Mouse (Mus musculus) embryonic facial prominence, embryonic 15.5 days (tissue): ENCODE data around the gene Arsg. TPM values are rescaled to one million over a fixed set of nuclear protein-coding genes. Genes with fewer than 3 reads are reported as not detected.

ENCODE experiments used
- ATAC-seq: fragments of 200-750 bp; cut with Nextera tagmentation; 2 replicates; pipeline ENCODE4 v1.8.0; 2017; ENCODE audit warnings: low read depth, moderate TSS enrichment; ENCODE audit not compliant: insufficient number of reproducible peaks, low FRiP score, low TSS enrichment
- H3K27ac ChIP-seq: fragments of 300-500 bp; sonication (generic); replicated peaks from 2 replicates; pipeline ENCODE4 v1.5.1; 2015; ENCODE audit warnings: mild to moderate bottlenecking, inconsistent platforms
- H3K27me3 ChIP-seq: fragments of 300-500 bp; sonication (generic); 2 replicates; pipeline ENCODE4 v1.6.1; 2015; ENCODE audit warnings: inconsistent platforms
- H3K36me3 ChIP-seq: fragments of 300-500 bp; sonication (generic); 2 replicates; pipeline ENCODE4 v1.6.1; 2015; ENCODE audit warnings: mild to moderate bottlenecking, inconsistent platforms
- H3K4me1 ChIP-seq: fragments of 300-500 bp; sonication (generic); 2 replicates; pipeline ENCODE4 v1.6.1; 2015; ENCODE audit warnings: inconsistent platforms
- H3K4me2 ChIP-seq: fragments of 300-500 bp; sonication (generic); replicated peaks from 2 replicates; pipeline ENCODE4 v1.6.1; 2015; ENCODE audit warnings: mild to moderate bottlenecking, inconsistent platforms
- H3K4me3 ChIP-seq: fragments of 300-500 bp; sonication (generic); replicated peaks from 2 replicates; pipeline ENCODE4 v1.5.1; 2015; ENCODE audit warnings: mild to moderate bottlenecking, inconsistent platforms
- H3K9ac ChIP-seq: fragments of 300-500 bp; sonication (generic); 2 replicates; pipeline ENCODE4 v1.6.1; 2015; ENCODE audit warnings: inconsistent platforms
- H3K9me3 ChIP-seq: fragments of 300-500 bp; sonication (generic); replicated peaks from 2 replicates; pipeline ENCODE4 v1.6.1; 2016; ENCODE audit warnings: inconsistent platforms
- WGBS: fragments of 180-500 bp; shearing (Covaris S2); methylation state at CpG from one replicate; pipeline ENCODE4 v1.1.7; 2015; 5-methylcytosine and 5-hydroxymethylcytosine counted together
- polyA plus RNA-seq: library from polyadenylated mRNA; unstranded; fragments of >200 nt; fragmentation: Nextera tagmentation; extraction: Ambion mirVana; gene quantifications from 2 replicates; pipeline ENCODE4 v1.2.1, GENCODE M21; 2015

Gene Arsg
- polyA plus RNA-seq, 1 experiment from 2014 or later = 4.3 TPM

DNA sequence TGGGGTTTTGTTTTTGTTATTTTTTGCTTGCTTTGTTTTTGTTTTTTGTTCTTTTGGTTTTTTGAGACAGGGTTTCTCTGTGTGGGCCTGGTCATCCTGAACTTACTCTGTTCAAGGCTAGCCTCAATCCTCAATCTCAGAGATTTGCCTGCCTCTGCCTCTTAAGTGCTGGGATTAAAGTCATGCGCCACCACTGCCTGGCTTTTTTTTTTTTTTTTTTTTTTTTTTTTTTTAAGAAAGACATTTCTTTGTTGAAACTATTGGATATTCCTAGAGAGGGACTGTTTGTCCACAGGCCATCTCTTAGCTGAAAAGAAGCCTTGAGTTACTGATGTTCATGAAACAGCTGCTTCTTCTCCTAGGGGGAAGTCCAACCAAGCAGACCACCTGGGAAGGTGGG, 74.5 kb downstream of the Arsg start:
- no peak for ATAC-seq
- no peak overlapping the region for H3K27ac ChIP-seq
- H3K9me3 ChIP-seq = no peaks in the 10 kb centered on the region
- no peak overlapping the region for H3K4me3 ChIP-seq
- no peak overlapping the region for H3K9ac ChIP-seq
- peaks cover 21% of the 10 kb centered on the region for H3K4me1 ChIP-seq
- H3K27me3 ChIP-seq = no peaks in the 10 kb centered on the region
- no peaks in the 10 kb centered on the region for H3K36me3 ChIP-seq
- no peak overlapping the region for H3K4me2 ChIP-seq
- 90% methylated on average over 1 of the region's 1 CpGs for WGBS

DNA sequence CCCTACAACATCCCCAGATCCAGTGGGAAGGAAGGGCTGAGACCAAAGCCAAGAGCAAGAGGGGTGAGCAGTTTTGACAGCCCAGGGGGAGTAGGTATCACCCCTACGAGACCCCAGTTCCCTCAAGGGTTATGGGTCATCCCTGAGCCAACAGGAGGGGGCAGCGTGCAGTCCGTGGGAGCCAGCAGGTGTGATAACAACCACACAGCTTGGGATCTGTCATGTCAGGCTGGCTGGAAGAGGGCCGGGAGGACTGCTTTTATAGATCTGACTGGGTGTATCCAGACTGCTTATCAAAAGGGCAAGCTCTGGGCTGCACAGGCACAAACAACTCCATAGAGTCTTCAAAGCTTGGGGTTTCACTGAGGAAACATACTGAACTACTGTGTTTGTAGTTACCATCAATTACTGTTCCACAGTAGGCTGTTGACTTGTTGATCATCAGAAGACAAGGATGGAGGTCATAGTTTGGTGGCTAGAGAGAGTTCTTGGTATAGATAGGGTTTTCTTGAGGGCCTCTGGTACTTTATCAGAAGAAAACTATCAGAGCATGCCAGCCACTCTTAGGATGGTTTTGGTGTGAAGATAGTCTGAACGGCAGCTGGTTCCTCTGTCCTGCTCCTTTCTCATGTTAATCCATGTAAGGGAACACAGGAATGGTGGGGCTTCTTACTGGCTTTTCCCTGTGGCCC, 76.6 kb downstream of the Arsg start:
- no peak overlapping the region for H3K4me3 ChIP-seq
- H3K27me3 ChIP-seq = no peaks in the 10 kb centered on the region
- ATAC-seq = no peak
- peaks cover 33% of the 10 kb centered on the region for H3K4me1 ChIP-seq
- 73% methylated on average over 5 of the region's 5 CpGs for WGBS
- H3K27ac ChIP-seq = no peak overlapping the region
- no peak overlapping the region for H3K4me2 ChIP-seq
- H3K36me3 ChIP-seq = no peaks in the 10 kb centered on the region
- H3K9me3 ChIP-seq = no peaks in the 10 kb centered on the region
- no peak overlapping the region for H3K9ac ChIP-seq

DNA sequence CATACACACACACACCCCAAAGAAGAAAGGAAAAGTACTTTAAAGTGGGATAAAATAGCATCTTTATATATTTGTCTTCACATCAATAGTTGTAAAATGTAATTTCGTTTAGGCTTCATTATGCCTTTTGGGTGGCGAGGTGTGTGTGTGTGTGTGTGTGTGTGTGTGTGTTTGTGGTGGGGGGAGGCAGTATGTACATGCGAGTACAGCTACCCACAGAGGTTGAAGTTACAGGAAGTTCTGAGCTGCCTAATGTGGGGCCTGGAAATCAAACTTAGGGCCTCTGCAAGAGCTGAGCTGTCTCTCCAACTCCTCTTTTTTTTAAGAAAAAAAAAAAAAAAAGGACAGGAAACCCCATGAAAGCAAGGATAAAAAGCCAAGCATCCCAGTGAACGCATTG, 80.7 kb downstream of the Arsg start:
- no peaks in the 10 kb centered on the region for H3K36me3 ChIP-seq

DNA sequence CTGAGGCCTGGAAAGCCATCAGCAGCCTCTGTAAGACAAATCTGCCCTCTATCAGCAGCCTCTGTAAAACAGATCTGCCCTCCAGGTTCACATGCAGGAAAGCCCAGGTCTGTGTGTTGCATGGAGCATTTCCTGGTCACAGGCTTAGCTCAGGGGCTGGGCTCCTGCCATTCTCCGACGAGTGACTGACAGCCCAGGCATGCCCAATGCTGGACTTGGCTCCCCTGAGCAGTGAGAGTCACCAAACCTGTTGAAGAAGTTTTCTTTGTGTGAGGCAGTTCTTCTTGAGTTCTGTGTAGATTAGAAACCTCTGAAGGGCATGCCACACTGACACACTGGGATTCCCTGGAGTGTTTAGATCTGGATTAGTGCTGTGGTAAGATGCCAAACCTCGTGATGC, 81.3 kb downstream of the Arsg start:
- ATAC-seq = peak; percentile 62; the same call in 1 of the 2 replicates
- Histone ChIP-seq H3K9me3 (no peaks in the 10 kb centered on the region), H3K36me3 (no peaks in the 10 kb centered on the region), H3K4me2 (no peak overlapping the region), H3K9ac (no peak overlapping the region), H3K4me1 (peaks cover 19% of the 10 kb centered on the region), H3K27ac (peak overlapping the region; percentile 73), H3K4me3 (no peak overlapping the region), H3K27me3 (no peaks in the 10 kb centered on the region)
- WGBS = 35% methylated on average over 3 of the region's 3 CpGs

More for the DNA sequence above, 80.7 kb downstream of the Arsg start:
- 59% methylated on average over 4 of the region's 4 CpGs for WGBS
- Histone ChIP-seq H3K4me3 (no peak overlapping the region), H3K27ac (peak overlapping the region; percentile 73), H3K9ac (no peak overlapping the region), H3K4me1 (peaks cover 19% of the 10 kb centered on the region), H3K4me2 (no peak overlapping the region), H3K27me3 (no peaks in the 10 kb centered on the region), H3K9me3 (no peaks in the 10 kb centered on the region)
- ATAC-seq = no peak

DNA sequence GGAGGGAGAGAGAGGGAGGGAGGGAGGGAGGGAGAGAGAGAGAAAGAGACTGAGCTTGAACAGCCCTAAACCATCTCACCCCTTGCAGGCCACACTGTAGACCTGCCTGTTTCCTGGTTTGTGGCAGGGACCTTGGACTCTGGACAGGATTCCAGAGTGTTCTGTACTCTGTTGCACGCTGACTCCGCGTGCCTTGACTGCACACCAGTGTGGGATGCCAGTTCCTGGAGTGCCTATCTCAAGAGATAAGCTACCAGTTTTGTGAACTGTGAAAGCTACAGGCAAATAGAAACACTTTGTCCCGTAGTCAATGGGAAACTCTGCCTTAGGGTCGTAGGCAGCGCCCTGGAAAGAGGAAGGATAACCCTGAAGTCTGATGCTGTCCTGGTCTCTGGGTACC, 83.0 kb downstream of the Arsg start:
- no peak overlapping the region for H3K9ac ChIP-seq
- H3K9me3 ChIP-seq = no peaks in the 10 kb centered on the region
- H3K4me2 ChIP-seq = no peak overlapping the region
- peaks cover 22% of the 10 kb centered on the region for H3K4me1 ChIP-seq
- H3K36me3 ChIP-seq = no peaks in the 10 kb centered on the region
- WGBS = 82% methylated on average over 6 of the region's 6 CpGs
- H3K27me3 ChIP-seq = no peaks in the 10 kb centered on the region
- no peak for ATAC-seq
- H3K4me3 ChIP-seq = no peak overlapping the region
- H3K27ac ChIP-seq = no peak overlapping the region

DNA sequence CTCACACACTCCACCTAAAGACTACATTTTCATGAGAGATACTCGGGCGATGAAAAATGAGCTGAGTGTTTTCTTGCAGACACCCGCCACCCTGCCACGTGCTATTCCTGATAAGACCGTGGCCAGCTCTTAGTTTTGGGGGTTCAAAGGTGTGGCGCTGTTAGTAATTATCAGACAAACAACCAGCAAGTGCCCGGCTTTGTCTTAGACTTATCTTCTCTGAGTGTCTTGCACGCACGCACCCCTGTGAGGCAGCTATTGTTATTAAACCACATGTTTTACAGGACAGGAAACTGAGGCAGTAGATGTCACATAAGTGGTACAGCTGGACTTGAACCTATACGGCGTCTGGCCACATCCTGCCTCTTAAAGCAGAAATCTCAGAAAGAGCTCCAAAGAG, 84.2 kb downstream of the Arsg start:
- Histone ChIP-seq H3K27me3 (no peaks in the 10 kb centered on the region), H3K4me2 (no peak overlapping the region), H3K36me3 (no peaks in the 10 kb centered on the region), H3K27ac (no peak overlapping the region), H3K9ac (no peak overlapping the region), H3K4me1 (peaks cover 21% of the 10 kb centered on the region), H3K9me3 (no peaks in the 10 kb centered on the region), H3K4me3 (no peak overlapping the region)
- WGBS = 82% methylated on average over 11 of the region's 11 CpGs
- no peak for ATAC-seq

DNA sequence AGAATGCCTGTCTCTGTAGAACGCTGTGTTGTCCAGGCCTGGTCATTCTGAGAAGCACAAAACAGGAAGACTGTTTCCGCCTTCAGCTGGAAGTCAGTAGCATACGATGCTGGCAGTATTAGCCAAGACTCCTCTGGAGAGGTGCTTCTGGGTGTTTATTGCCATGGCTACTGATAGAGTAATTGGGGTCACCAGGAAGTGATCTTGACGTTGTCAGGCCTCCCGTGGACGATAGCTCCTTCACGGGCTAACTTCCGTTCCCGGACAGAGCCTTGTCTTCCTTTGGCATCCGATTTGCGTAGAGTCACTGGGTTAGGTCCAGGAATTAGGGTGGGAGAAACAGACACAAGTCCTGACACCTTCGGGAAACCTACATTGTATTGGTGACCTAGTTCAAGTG, 86.1 kb downstream of the Arsg start:
- 84% methylated on average over 12 of the region's 12 CpGs for WGBS
- H3K27ac ChIP-seq = no peak overlapping the region
- H3K9ac ChIP-seq = no peak overlapping the region
- H3K4me1 ChIP-seq = peaks cover 12% of the 10 kb centered on the region
- H3K27me3 ChIP-seq = no peaks in the 10 kb centered on the region
- H3K36me3 ChIP-seq = no peaks in the 10 kb centered on the region
- no peak overlapping the region for H3K4me3 ChIP-seq
- no peak for ATAC-seq
- H3K4me2 ChIP-seq = no peak overlapping the region
- H3K9me3 ChIP-seq = no peaks in the 10 kb centered on the region

DNA sequence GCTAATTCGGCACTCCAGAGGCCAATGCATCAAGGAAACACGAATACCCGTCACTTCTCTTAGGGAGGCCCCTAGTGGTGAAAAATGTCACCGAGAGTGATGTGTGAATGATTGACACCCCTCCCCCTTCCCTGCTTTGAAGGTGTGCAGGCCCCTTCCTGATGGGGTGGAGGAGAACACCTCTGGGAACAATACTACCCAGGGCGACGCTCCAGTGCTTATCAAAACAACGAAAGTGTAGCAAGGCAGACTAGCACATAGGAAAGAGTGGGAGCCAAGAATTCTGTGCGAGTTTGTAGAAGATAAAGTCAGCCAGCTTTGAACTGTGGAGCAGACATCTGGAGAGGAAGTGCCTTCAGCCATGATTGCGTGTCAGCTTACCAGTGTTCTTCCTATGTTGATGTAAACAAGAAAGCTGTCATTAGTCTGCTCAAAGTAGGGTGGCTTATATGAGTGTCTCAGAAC, 87.7 kb downstream of the Arsg start:
- WGBS = 20% methylated on average over 9 of the region's 9 CpGs
- Histone ChIP-seq H3K27ac (no peak overlapping the region; the same call in 1 of the 2 replicates), H3K9ac (no peak overlapping the region), H3K36me3 (no peaks in the 10 kb centered on the region), H3K4me3 (no peak overlapping the region), H3K27me3 (no peaks in the 10 kb centered on the region), H3K9me3 (no peaks in the 10 kb centered on the region), H3K4me1 (peaks cover 3% of the 10 kb centered on the region; the same call in 1 of the 2 replicates), H3K4me2 (no peak overlapping the region)
- no peak for ATAC-seq

DNA sequence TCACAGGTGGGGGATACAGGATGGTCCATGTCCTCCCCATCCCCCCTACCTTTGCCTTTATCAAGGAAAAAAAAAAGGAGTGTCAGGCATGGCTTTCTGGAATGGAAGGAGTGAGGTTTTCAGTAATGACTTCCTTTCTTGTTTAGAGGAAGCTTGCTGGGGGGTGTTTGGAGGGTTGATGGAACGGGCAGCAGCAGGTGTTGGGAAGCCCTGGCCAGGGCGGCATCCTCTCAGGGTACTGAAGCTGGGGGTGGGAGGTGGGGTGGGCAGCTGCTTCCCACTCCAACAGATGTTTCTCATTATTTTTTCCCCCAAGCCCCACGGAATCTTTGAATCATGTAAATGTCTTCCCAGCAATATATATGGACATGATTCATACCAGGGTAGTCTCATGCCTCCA, 88.3 kb downstream of the Arsg start:
- H3K9ac ChIP-seq = no peak overlapping the region
- H3K27ac ChIP-seq = no peak overlapping the region; the same call in 1 of the 2 replicates
- H3K4me1 ChIP-seq = peaks cover 3% of the 10 kb centered on the region; the same call in 1 of the 2 replicates
- no peak for ATAC-seq
- no peaks in the 10 kb centered on the region for H3K36me3 ChIP-seq
- H3K27me3 ChIP-seq = no peaks in the 10 kb centered on the region
- no peak overlapping the region for H3K4me3 ChIP-seq
- no peak overlapping the region for H3K4me2 ChIP-seq
- 27% methylated on average over 3 of the region's 3 CpGs for WGBS
- no peaks in the 10 kb centered on the region for H3K9me3 ChIP-seq

DNA sequence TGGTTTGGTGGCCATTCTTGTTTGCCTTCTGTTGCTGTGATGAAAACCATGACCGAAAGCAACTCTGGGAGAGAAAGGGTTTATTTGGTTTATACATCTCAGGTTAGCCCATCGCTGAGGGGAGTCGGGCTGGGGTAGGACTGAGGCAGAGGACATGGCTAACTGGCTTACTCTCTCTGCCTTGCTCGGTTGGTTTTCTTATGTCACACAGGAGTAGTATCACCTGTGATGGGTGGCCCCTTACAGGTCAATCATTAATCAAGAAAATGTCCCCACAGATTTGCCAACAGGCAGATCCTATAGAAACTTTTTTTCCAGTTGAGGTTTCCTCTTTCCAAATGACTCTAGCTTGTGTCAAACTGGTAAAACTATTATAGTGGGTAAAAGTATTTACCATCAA, 90.5 kb downstream of the Arsg start:
- no peak for ATAC-seq
- Histone ChIP-seq H3K4me1 (peaks cover 3% of the 10 kb centered on the region; the same call in 1 of the 2 replicates), H3K27me3 (no peaks in the 10 kb centered on the region), H3K4me3 (no peak overlapping the region), H3K36me3 (no peaks in the 10 kb centered on the region), H3K9me3 (no peaks in the 10 kb centered on the region), H3K27ac (no peak overlapping the region), H3K4me2 (no peak overlapping the region), H3K9ac (no peak overlapping the region)
- 85% methylated on average over 4 of the region's 4 CpGs for WGBS

DNA sequence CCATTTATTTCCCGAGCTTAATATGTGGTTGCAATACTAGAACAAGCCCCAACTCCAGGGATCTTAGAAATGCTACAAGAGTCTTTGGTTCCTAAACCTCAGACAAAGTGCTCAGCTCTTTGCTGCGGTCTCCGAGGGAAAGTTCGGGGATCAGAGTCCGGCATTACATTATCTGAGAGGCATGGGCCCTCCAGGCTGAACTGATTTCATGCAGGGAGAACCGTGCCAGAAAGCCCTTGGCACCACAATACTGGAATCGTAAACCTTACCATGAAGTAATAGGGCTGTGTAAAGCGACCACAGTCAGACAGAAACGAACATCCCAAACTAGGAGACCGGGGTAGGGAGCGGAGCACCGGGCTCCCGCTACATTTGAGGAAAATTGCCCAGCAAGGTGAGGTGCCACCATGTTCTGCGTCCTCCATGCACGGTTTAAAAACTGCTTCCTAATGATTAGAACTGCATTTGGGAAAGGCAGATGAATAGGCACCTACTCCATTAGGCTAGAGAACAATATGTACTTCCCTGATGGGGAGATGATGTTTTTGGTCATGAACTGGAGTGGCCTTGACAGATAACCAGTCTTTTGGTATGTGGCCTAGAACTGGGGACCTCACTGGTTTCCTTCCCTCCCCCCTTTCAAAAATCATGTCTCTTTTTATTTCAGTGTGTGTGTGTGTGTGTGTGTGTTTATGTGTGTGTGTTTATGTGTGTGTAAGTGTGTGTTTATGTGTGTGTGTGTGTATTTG, 91.5 kb downstream of the Arsg start:
- 67% methylated on average over 15 of the region's 15 CpGs for WGBS
- H3K4me3 ChIP-seq = no peak overlapping the region
- H3K4me1 ChIP-seq = peaks cover 3% of the 10 kb centered on the region; the same call in 1 of the 2 replicates
- no peak overlapping the region for H3K27ac ChIP-seq
- no peak overlapping the region for H3K4me2 ChIP-seq
- H3K27me3 ChIP-seq = no peaks in the 10 kb centered on the region
- no peak for ATAC-seq
- no peaks in the 10 kb centered on the region for H3K36me3 ChIP-seq
- H3K9ac ChIP-seq = no peak overlapping the region
- no peaks in the 10 kb centered on the region for H3K9me3 ChIP-seq
